Mouse (Mus musculus) ES-Bruce4 (cell line): ENCODE data around the gene Tmem164.

ENCODE experiments used
- EP300 ChIP-seq: IDR thresholded peaks from 2 replicates; pipeline ENCODE4 v1.6.1; 2011; ENCODE audit warnings: low read depth, low read length; ENCODE audit not compliant: insufficient read depth
- POLR2A ChIP-seq: IDR thresholded peaks from one replicate; pipeline ENCODE4 v1.8.1; 2011; ENCODE audit warnings: low read length; ENCODE audit not compliant: insufficient read depth

GRCm38 (mm10) chrX:142839411-142839810 lies 158.2 kb downstream of the Tmem164 start:
- TF ChIP-seq EP300 (no peak), POLR2A (no peak)
